Mouse (Mus musculus): ENCODE results near the gene Ush2a.

DNA sequence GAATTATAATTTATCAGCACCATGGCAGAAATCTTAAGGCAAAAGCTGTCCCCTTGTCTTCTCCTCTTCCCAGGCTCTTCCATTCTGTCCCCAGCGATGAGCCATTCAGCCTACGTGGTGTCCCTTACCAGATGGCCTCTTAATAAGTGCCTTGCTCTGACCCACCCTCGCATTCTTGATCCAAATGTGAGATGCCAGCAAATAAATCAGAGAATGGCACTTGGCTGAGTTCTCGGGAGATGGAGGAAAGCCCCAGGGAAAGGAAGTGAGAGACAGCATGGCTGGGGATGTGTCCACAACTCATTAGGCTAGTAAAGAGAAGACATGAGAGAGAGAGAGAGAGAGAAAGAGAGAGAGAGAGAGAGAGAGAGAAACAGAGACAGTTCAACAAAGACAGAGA, 305.7 kb downstream of the Ush2a start:
- TF ChIP-seq CTCF (IDR thresholded peaks at IDR 0.05; ENCODE audit: extremely low read depth, insufficient read depth, low read length) (no peak), POLR2A (IDR thresholded peaks at IDR 0.05; ENCODE audit: extremely low read depth, insufficient read depth, low read length) (no peak)

Data from cortical plate, adult 2 months (tissue).